Mouse (Mus musculus): ENCODE measurements around the gene Tcf23.

GRCm38 (mm10) chr5:31001560-31001959 lies 33.1 kb downstream of the Tcf23 start:
- TF ChIP-seq POLR2A (IDR thresholded peaks at IDR 0.05; ENCODE audit: low read depth, low read length) = no peak
- TF ChIP-seq USF1 (IDR thresholded peaks at IDR 0.05; ENCODE audit: low read depth, low read length) = no peak
- peak; percentile 10 to 36; a peak in 1 of 4 replicates for TF ChIP-seq CTCF (conservative IDR thresholded peaks at IDR 0.05 in 1 of 2, IDR thresholded peaks at IDR 0.05 in 1 of 2; ENCODE audit: low read depth in 2 of 2, low read length in 2 of 2)
- no peak for TF ChIP-seq MXI1 (IDR thresholded peaks at IDR 0.05; ENCODE audit: low read depth, low read length)
- TF ChIP-seq CHD2 (IDR thresholded peaks at IDR 0.05; ENCODE audit: low read length) = no peak
- no peak for TF ChIP-seq EP300 (IDR thresholded peaks at IDR 0.05; ENCODE audit: low read length)
- no peak for TF ChIP-seq CHD1 (IDR thresholded peaks at IDR 0.05; ENCODE audit: low read depth, low read length)
